Mouse (Mus musculus) megakaryocyte, embryonic 14.5 days (primary cell): ENCODE measurements around the gene Samd1.

Experiments used
- FLI1 ChIP-seq: IDR thresholded peaks from 2 replicates; pipeline ENCODE4 v1.6.1; 2012; ENCODE audit warnings: low read length, inconsistent platforms, mixed read lengths
- GATA1 ChIP-seq: IDR thresholded peaks from 3 replicates; pipeline ENCODE4 v1.6.1; 2012; ENCODE audit warnings: mixed read lengths, low read length, inconsistent platforms, borderline replicate concordance

- no peak for TF ChIP-seq GATA1
- TF ChIP-seq FLI1 = no peak
Measured at GRCm38 (mm10) chr8:83956789-83957188, 40.7 kb upstream of the Samd1 start.
